Comparison of ENCODE assay signal across 8 mouse cellular contexts in the genomic region with DNA sequence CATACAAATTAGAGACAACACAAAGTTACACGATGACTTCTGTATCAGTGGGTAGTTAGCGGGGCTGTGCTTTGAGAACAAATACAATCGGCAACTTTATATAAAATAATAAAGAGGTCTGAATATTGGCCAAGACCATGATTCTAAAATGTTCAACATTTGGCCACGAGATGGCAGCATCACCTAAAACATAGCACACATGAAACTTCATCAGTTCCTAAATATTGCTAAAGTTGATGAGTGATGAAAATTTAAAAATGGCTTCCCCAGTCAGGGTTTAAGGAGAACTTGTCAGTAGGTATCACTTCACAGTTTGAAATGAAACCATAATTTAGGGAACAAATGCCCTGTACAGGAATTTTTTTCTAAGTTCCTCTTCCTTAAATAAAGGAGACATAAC.
DNase-seq lines count a peak whose midpoint lies in the region; ATAC-seq and TF ChIP-seq lines count a peak whose summit lies in the region.

No protein-coding gene starts in this region.

- dilution Hi-C loops in CH12.LX (cut with MboI; ENCODE audit: extremely low pct_ligation_motif_present, extremely low pct_unique_long_range_greater_than_20kb, low sequenced_read_pairs): no loop called here

- H3K4me3 ChIP-seq in CH12.LX (replicated peaks in 1 of 3; ENCODE audit: low read depth in 2 of 3, low read length in 2 of 3, poor library complexity in 1 of 3): no peak overlapping the region
- no peak overlapping the region for H3K4me3 ChIP-seq in forebrain, embryonic 16.5 days (replicated peaks; ENCODE audit: low read length)
- no peak overlapping the region for H3K4me3 ChIP-seq in lung, postnatal 0 days (ENCODE audit: low read depth, low read length)

- no peaks in the 10 kb centered on the region for H3K4me1 ChIP-seq in CH12.LX (ENCODE audit: control insufficient read depth in 1 of 2, insufficient read depth in 2 of 2)
- no peaks in the 10 kb centered on the region for H3K4me1 ChIP-seq in forebrain, embryonic 16.5 days (replicated peaks; ENCODE audit: control insufficient read depth, insufficient read depth, low read length)
- no peaks in the 10 kb centered on the region for H3K4me1 ChIP-seq in lung, postnatal 0 days (ENCODE audit: insufficient read depth, low read depth, low read length)

- peak; percentile 40 for DNase-seq in gastrocnemius, adult 18-20 months (ENCODE audit: low spot score)
- DNase-seq in gastrocnemius, postnatal 25 days: no peak
- DNase-seq in CH12.LX (ENCODE audit: extremely low read depth): peak; percentile 72
- peak; percentile 5 for DNase-seq in c-Kit-positive CD71-positive TER-119-positive erythroid progenitor cells, embryonic 14.5 days (ENCODE audit: low spot score)
- peak; percentile 63 to 65 for DNase-seq in kidney, postnatal 4 days
- DNase-seq in lung, postnatal 0 days (ENCODE audit: low spot score): peak; percentile 59
- DNase-seq in right cerebral cortex, postnatal 25 days: peak; percentile 23

- in situ Hi-C loops in CH12.LX (cut with MboI; ENCODE audit: low pct_ligation_motif_present, low pct_unique_long_range_greater_than_20kb, low sequenced_read_pairs): loop anchor here (25.0 kb wide), 1 partner anchor 823 kb away; a partner anchor contains a TSS

- peak; percentile 72 for TF ChIP-seq RAD21 in CH12.LX (IDR thresholded peaks at IDR 0.05; ENCODE audit: low read depth, low read length)

- H3K9ac ChIP-seq in CH12.LX (ENCODE audit: insufficient read depth, low read depth): no peak overlapping the region
- no peak overlapping the region for H3K9ac ChIP-seq in forebrain, embryonic 16.5 days (replicated peaks; ENCODE audit: low read depth, low read length)
- H3K9ac ChIP-seq in lung, postnatal 0 days (replicated peaks; ENCODE audit: low read depth): no peak overlapping the region

- H3K36me3 ChIP-seq in CH12.LX (replicated peaks in 1 of 2; ENCODE audit: control insufficient read depth in 1 of 2, insufficient read depth in 1 of 2, low read length in 1 of 2): no peaks in the 10 kb centered on the region
- no peaks in the 10 kb centered on the region for H3K36me3 ChIP-seq in forebrain, embryonic 16.5 days (ENCODE audit: control insufficient read depth, insufficient read depth)
- no peaks in the 10 kb centered on the region for H3K36me3 ChIP-seq in lung, postnatal 0 days (ENCODE audit: insufficient read depth, low read length)

- ATAC-seq in forebrain, embryonic 16.5 days: peak; percentile 57
- no peak for ATAC-seq in lung, postnatal 0 days

- no peaks in the 10 kb centered on the region for H3K9me3 ChIP-seq in CH12.LX (replicated peaks; ENCODE audit: low read length)
- H3K9me3 ChIP-seq in forebrain, embryonic 16.5 days (ENCODE audit: control insufficient read depth, low read length): no peaks in the 10 kb centered on the region
- no peaks in the 10 kb centered on the region for H3K9me3 ChIP-seq in lung, postnatal 0 days (ENCODE audit: low read length)

- peak; percentile 16 to 57; a peak in 2 of 4 replicates for TF ChIP-seq CTCF in CH12.LX (conservative IDR thresholded peaks at IDR 0.05 in 1 of 2, IDR thresholded peaks at IDR 0.05 in 1 of 2; ENCODE audit: low read depth in 2 of 2, low read length in 2 of 2)
- peak; percentile 69 for TF ChIP-seq CTCF in lung, postnatal 0 days (IDR thresholded peaks at IDR 0.05)

- no peaks in the 10 kb centered on the region for H3K27me3 ChIP-seq in CH12.LX (replicated peaks)
- H3K27me3 ChIP-seq in forebrain, embryonic 16.5 days (replicated peaks; ENCODE audit: control insufficient read depth, insufficient read depth, low read length): no peaks in the 10 kb centered on the region
- no peaks in the 10 kb centered on the region for H3K27me3 ChIP-seq in lung, postnatal 0 days (replicated peaks; ENCODE audit: insufficient read depth, low read length)

- 23% methylated on average over 4 of the region's 4 CpGs for WGBS in forebrain, embryonic 16.5 days
- 19% methylated on average over 4 of the region's 4 CpGs for WGBS in lung, postnatal 0 days

- H3K4me2 ChIP-seq in CH12.LX (ENCODE audit: insufficient read depth, low read depth, poor library complexity, severe bottlenecking): no peak overlapping the region
- no peak overlapping the region for H3K4me2 ChIP-seq in forebrain, embryonic 16.5 days (ENCODE audit: low read length)
- H3K4me2 ChIP-seq in lung, postnatal 0 days (replicated peaks; ENCODE audit: low read depth, low read length): no peak overlapping the region

- TF ChIP-seq EP300 in CH12.LX (IDR thresholded peaks at IDR 0.05; ENCODE audit: low read length): no peak
- no peak for TF ChIP-seq EP300 in lung, postnatal 0 days (IDR thresholded peaks at IDR 0.05)

- TF ChIP-seq POLR2A in CH12.LX (IDR thresholded peaks at IDR 0.05; ENCODE audit: low read depth, low read length): no peak

- no peak overlapping the region for H3K27ac ChIP-seq in CH12.LX (ENCODE audit: insufficient read depth, low read depth)
- no peak overlapping the region for H3K27ac ChIP-seq in forebrain, embryonic 16.5 days (ENCODE audit: low read length)
- H3K27ac ChIP-seq in lung, postnatal 0 days (ENCODE audit: low read length): no peak overlapping the region

- H3K79me2 ChIP-seq in CH12.LX (replicated peaks; ENCODE audit: control insufficient read depth, extremely low read depth, insufficient read depth, poor library complexity, severe bottlenecking): no peaks in the 10 kb centered on the region

TF ChIP-seq in CH12.LX, 34 proteins besides CTCF, POLR2A, EP300 and RAD21:
- no peak for TF ChIP-seq TCF12 (IDR thresholded peaks at IDR 0.05; ENCODE audit: low read depth, low read length)
- no peak for TF ChIP-seq PAX5 (IDR thresholded peaks at IDR 0.05; ENCODE audit: low read length)
- no peak for TF ChIP-seq IRF4 (IDR thresholded peaks at IDR 0.05; ENCODE audit: low read depth, low read length)
- no peak for TF ChIP-seq MAZ (IDR thresholded peaks at IDR 0.05; ENCODE audit: low read depth, low read length)
- no peak for TF ChIP-seq SIN3A (IDR thresholded peaks at IDR 0.05; ENCODE audit: low read length)
- peak; percentile 32; the same call in 1 of the 2 replicates for TF ChIP-seq SMC3 (IDR thresholded peaks at IDR 0.05; ENCODE audit: low read depth, low read length)
